Mouse (Mus musculus) c-Kit-positive CD71-negative TER-119-negative erythroid progenitor cells, embryonic 14.5 days (primary cell): Measurements from ENCODE around the gene Gpld1.

Experiments used
- DNase-seq: peaks from one replicate; pipeline ENCODE4 v3.0.0-alpha.2; 2013; ENCODE audit warnings: low read depth

Gene Gpld1

DNA sequence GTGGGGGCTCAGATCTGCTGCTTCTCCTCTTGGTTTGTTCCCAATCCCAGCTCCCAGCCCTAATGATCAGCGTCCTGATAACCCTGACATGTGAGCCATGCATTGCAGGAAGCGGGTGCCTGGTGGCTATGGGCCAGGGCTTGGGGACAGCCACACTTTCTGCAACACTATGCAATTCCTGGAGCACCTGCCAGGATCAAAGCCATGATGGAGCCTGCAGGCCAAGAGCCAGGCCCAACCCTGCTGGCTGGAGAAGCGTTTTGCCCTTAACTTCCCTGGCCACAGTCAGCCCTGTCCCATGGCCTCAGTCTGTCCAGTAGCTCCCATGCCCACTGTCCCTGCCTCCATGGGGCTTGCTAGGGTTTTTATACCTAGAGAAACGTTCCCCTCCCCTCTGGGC lies 79.4 kb downstream of the Gpld1 start:
- no peak for DNase-seq

DNA sequence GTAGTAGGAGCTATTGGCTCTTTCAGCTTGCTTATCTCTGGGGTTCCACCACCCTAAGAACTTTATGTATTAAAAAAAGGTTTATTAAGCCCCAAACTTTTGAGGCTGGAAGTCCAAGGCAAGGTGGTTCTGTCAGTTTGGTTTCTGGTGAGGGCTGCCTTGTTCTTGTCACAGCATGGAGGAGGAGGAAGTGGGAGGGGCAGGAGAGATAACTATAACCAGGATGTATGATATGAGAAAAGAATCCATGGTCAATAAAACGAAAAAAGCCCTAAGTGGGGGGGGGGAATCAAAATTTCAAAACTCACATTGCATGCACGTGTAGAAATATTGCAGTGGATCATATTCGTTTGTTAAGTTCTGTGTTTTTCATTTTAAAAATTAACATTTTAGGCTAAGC lies 80.2 kb downstream of the Gpld1 start:
- DNase-seq: no peak

DNA sequence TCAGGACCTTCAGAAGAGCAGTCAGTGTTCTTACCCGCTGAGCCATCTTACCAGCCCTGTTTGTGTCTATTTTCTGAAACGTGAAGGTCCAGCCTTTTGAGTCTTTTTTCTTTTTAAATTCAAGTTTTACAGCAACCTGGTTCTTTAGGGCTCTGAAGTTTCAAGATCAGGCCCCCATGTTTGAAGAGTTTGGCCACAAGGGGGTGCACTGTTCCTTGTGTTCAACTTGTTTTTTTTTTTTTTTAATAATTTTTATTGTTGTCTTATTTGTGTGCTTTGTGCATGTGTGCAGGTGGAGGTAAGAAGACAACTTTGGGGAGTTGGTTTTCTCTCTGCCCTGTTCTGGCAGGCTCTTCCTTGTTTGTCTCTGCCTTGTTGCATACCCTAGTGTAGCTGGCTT lies 81.7 kb downstream of the Gpld1 start:
- no peak for DNase-seq

DNA sequence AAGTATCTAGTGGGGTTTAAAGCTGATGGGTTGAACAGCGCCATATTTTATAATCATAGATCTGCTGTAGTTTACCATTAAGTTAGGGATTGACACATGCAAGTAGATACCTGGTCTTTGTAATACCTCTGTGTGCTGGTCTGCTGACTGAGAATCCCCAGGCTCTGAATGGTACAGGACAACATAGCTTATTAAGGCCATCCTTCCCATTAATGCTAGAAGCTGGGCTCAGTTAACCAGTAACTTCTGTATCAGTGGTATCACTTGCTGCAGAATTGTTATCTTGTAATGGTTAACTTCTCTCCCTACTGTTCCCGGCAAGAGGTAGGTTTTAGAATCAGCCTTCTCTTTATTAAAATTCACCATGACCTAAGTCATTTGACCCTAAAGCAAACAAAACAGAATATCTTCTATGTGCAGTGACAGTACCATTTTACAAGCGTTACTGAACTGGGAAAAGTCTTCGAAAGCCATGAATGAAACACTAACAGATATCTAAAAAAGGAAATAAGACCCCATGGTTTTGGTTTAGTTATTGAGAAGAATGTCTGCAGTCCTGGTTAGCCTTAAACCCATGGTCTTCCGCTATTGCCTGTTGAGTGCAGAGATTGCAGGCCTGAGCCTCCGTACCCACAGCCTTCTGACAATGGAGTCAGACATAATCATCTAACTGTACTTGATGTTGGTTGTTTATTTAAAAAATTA lies 83.6 kb downstream of the Gpld1 start:
- no peak for DNase-seq

DNA sequence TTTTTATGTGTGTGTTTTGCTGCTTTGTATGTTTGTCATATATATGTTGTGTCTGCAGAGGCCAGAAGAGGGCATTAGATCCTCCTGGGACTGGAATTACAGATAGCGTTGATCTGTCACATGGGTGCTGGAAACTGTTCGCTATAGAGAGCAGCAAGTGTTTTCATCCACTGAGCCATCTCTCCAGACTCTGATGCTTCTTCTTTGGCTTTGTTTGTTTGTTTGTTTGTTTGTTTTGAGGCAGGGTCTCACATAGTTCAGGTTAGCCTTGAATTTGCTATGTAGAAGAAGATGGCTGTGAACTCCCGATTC lies 84.1 kb downstream of the Gpld1 start:
- DNase-seq: no peak

DNA sequence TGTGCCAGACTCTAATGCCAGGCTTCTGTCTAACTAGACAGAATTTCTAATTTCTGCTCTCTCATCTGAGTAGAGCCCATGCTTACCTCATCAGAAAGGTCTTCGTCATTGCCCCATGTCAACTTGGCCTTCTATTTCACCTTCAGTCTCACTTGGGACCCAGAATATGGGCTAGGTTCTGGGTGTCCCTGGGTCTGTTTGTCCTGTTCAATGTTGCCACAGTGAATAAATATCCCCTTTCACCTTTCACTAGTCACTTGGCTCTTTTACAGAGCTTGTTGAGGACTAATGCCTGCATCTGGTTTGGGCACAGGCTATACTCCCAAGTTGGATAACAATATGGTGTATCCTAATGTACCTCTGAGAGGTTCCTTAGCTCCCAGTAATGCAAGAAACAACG lies 96.5 kb downstream of the Gpld1 start:
- no peak for DNase-seq
